In genomic region chr3:101073384-101073783, GRCm38 (mm10) we compare ENCODE assay signal across 26 mouse cellular contexts. TPM values are rescaled to one million over a fixed set of nuclear protein-coding genes. Genes with fewer than 3 reads are reported as not detected.
DNase-seq lines count a peak whose midpoint lies in the region; ATAC-seq and TF ChIP-seq lines count a peak whose summit lies in the region.
"Had no signal": no experiment of that assay in that cellular context is flagged by ENCODE, and none has a peak within 500 bp of the region (broad histone marks: within the 10 kb centered on the region; RNA-seq: fewer than 3 reads in every experiment).

No protein-coding gene starts in this region.

- peak; percentile 28 for DNase-seq in lung, postnatal 0 days (ENCODE audit: low spot score)
- no peak for DNase-seq in lung, postnatal 36 days
- peak; percentile 41 for DNase-seq in CD4-positive, CD25-positive, alpha-beta regulatory T cell, adult 2 months (ENCODE audit: low read depth, low spot score)
- DNase-seq in R1 (ENCODE audit: low read depth, low spot score), result peak; percentile 43
- peak; percentile 38 for DNase-seq in induced T-regulatory cell, adult 2 months (ENCODE audit: low read depth)
- no peak for DNase-seq in left cerebral cortex, adult 18-20 months (ENCODE audit: low spot score in 2 of 2)
- DNase-seq in liver, postnatal 0 days, result no peak
- DNase-seq: adrenal gland, adult 2 months; cerebellum, adult 9-10 months; gastrocnemius, postnatal 14 days; heart, adult 18-20 months; kidney, postnatal 14 days; left cerebral cortex, postnatal 4 days; lung, adult 18-20 months had no signal

- WGBS in lung, postnatal 0 days, result 78% methylated on average over 9 of the region's 9 CpGs
- 81% methylated on average over 9 of the region's 9 CpGs for WGBS in liver, postnatal 0 days (ENCODE audit: insufficient replicate concordance)

- no peak overlapping the region for H3K27ac ChIP-seq in lung, postnatal 0 days (ENCODE audit: low read length)
- no peak overlapping the region for H3K27ac ChIP-seq in liver, postnatal 0 days (ENCODE audit: low read depth)
- H3K27ac ChIP-seq: embryonic facial prominence, embryonic 12.5 days; heart, embryonic 13.5 days; hindbrain, embryonic 13.5 days; layer of hippocampus, adult 2 months; macrophage had no signal

- no peak for ATAC-seq in lung, postnatal 0 days
- no peak for ATAC-seq in liver, postnatal 0 days
- ATAC-seq: forebrain, embryonic 13.5 days; intestine, postnatal 0 days had no signal

- H3K9ac ChIP-seq in lung, postnatal 0 days (replicated peaks; ENCODE audit: low read depth), result no peak overlapping the region
- H3K9ac ChIP-seq in liver, postnatal 0 days (replicated peaks), result no peak overlapping the region
- H3K9ac ChIP-seq: embryonic facial prominence, embryonic 12.5 days; forebrain, embryonic 13.5 days; heart, embryonic 13.5 days; hindbrain, embryonic 13.5 days; midbrain, embryonic 12.5 days had no signal

- H3K4me2 ChIP-seq in lung, postnatal 0 days (replicated peaks; ENCODE audit: low read depth, low read length), result no peak overlapping the region
- no peak overlapping the region for H3K4me2 ChIP-seq in liver, postnatal 0 days (ENCODE audit: low read depth, low read length)
- H3K4me2 ChIP-seq: embryonic facial prominence, embryonic 12.5 days; forebrain, embryonic 13.5 days; heart, embryonic 13.5 days; hindbrain, embryonic 13.5 days; midbrain, embryonic 12.5 days had no signal

- H3K9me3 ChIP-seq in lung, postnatal 0 days (ENCODE audit: low read length), result no peaks in the 10 kb centered on the region
- H3K9me3 ChIP-seq in liver, postnatal 0 days (ENCODE audit: low read length), result no peaks in the 10 kb centered on the region
- H3K9me3 ChIP-seq: embryonic facial prominence, embryonic 12.5 days; forebrain, embryonic 13.5 days; heart, embryonic 13.5 days; hindbrain, embryonic 13.5 days; midbrain, embryonic 12.5 days had no signal

- H3K4me3 ChIP-seq in lung, postnatal 0 days (ENCODE audit: low read depth, low read length), result no peak overlapping the region
- no peak overlapping the region for H3K4me3 ChIP-seq in liver, postnatal 0 days (ENCODE audit: low read depth, low read length)
- H3K4me3 ChIP-seq: embryonic facial prominence, embryonic 12.5 days; forebrain, embryonic 13.5 days; heart, embryonic 13.5 days; hindbrain, embryonic 13.5 days; layer of hippocampus, adult 2 months; midbrain, embryonic 12.5 days had no signal

- peaks cover 13% of the 10 kb centered on the region for H3K4me1 ChIP-seq in lung, postnatal 0 days (ENCODE audit: insufficient read depth, low read depth, low read length)
- H3K4me1 ChIP-seq in liver, postnatal 0 days (ENCODE audit: insufficient read depth), result no peaks in the 10 kb centered on the region

- TF ChIP-seq CTCF in lung, postnatal 0 days (IDR thresholded peaks at IDR 0.05), result no peak
- no peak for TF ChIP-seq CTCF in liver, postnatal 0 days (IDR thresholded peaks at IDR 0.05; ENCODE audit: low read depth)

- H3K27me3 ChIP-seq in lung, postnatal 0 days (replicated peaks; ENCODE audit: insufficient read depth, low read length), result no peaks in the 10 kb centered on the region
- no peaks in the 10 kb centered on the region for H3K27me3 ChIP-seq in liver, postnatal 0 days (ENCODE audit: insufficient read depth, low read length)
- H3K27me3 ChIP-seq: CH12.LX; embryonic facial prominence, embryonic 12.5 days; forebrain, embryonic 13.5 days; heart, embryonic 13.5 days; hindbrain, embryonic 13.5 days; midbrain, embryonic 12.5 days had no signal

- no peak for TF ChIP-seq EP300 in lung, postnatal 0 days (IDR thresholded peaks at IDR 0.05)
- TF ChIP-seq EP300 in liver, postnatal 0 days (IDR thresholded peaks at IDR 0.05; ENCODE audit: low read depth), result no peak

- 0 out of 2 replicates have a peak, but pooled peaks cover 4% of the 10 kb centered on the region for H3K36me3 ChIP-seq in lung, postnatal 0 days (ENCODE audit: insufficient read depth, low read length)
- H3K36me3 ChIP-seq in liver, postnatal 0 days (replicated peaks; ENCODE audit: insufficient read depth, low read length), result no peaks in the 10 kb centered on the region
- H3K36me3 ChIP-seq: midbrain, embryonic 12.5 days had no signal

RNA-seq across cellular contexts. Expression of gene Ptgfrn, which starts 36.7 kb away (rescaled TPM):
- 10.2 and 10.5 TPM in 2 replicates for polyA plus RNA-seq in lung, postnatal 0 days (2015; fragmentation: Nextera tagmentation; extraction: Ambion mirVana)
- 10 to 100 TPM; 33.3 to 37.5 TPM for total RNA-seq in left cerebral cortex, adult 18-20 months (2021)
- polyA plus RNA-seq in liver, postnatal 0 days (2015; fragmentation: Nextera tagmentation; extraction: Ambion mirVana), result 0.26 and 0.35 TPM in 2 replicates
- total RNA-seq: CH12.LX; common myeloid progenitor, adult 5-6 weeks; MEL had no signal

RNA-seq across cellular contexts. Expression of gene Cd101, which starts 44.0 kb away (rescaled TPM):
- polyA plus RNA-seq in lung, postnatal 0 days (2015; fragmentation: Nextera tagmentation; extraction: Ambion mirVana), result 0.90 and 0.92 TPM in 2 replicates
- total RNA-seq in left cerebral cortex, adult 18-20 months (2021), result under 1 TPM; 0.23 to 0.49 TPM
- 0.09 and 0.12 TPM in 2 replicates for polyA plus RNA-seq in liver, postnatal 0 days (2015; fragmentation: Nextera tagmentation; extraction: Ambion mirVana)
- total RNA-seq: CH12.LX; common myeloid progenitor, adult 5-6 weeks; liver, adult 2 months; MEL had no signal
- polyA plus RNA-seq: hindbrain, embryonic 13.5 days; midbrain, embryonic 12.5 days had no signal

Comparison
In these comparisons a context has a peak if more than half of its experiments do, and no peak if none do; other contexts are left out.
1. DNase-seq: peak in lung, postnatal 0 days (single experiment), CD4-positive, CD25-positive, alpha-beta regulatory T cell, adult 2 months (single experiment), R1 (single experiment) and induced T-regulatory cell, adult 2 months (single experiment); none in lung, postnatal 36 days (single experiment), left cerebral cortex, adult 18-20 months (0 of 2) and liver, postnatal 0 days (single experiment).